Mouse (Mus musculus) E14TG2a.4 (cell line): ENCODE results near the gene Taf6l.

ENCODE experiments used
- CTCF ChIP-seq: conservative IDR thresholded peaks from 2 replicates; pipeline ENCODE4 v1.5.1; 2014; ENCODE audit warnings: low read length
- POU5F1 ChIP-seq: IDR thresholded peaks from 2 replicates; pipeline ENCODE4 v1.6.1; 2014; ENCODE audit warnings: low read length, borderline replicate concordance

- TF ChIP-seq CTCF (no peak), POU5F1 (no peak)
These were observed 20.6 kb upstream of the Taf6l start for GRCm38 (mm10) chr19:8806810-8807209.
